Mouse (Mus musculus) CH12.LX (cell line): ENCODE measurements around the gene Bpifb3. TPM values are rescaled to one million over a fixed set of nuclear protein-coding genes. Genes with fewer than 3 reads are reported as not detected.

Source experiments
- DNase-seq: peaks from one replicate; pipeline ENCODE4 v3.0.0-alpha.2; 2013; ENCODE audit errors: extremely low read depth
- H3K27ac ChIP-seq: 2 replicates; pipeline ENCODE4 v1.5.1; 2012; ENCODE audit warnings: low read depth, mild to moderate bottlenecking, control low read depth, moderate library complexity; ENCODE audit not compliant: insufficient read depth
- H3K27me3 ChIP-seq: replicated peaks from 2 replicates; pipeline ENCODE3; 2012; ENCODE audit warnings: inconsistent platforms
- H3K36me3 ChIP-seq, 2 experiments: replicated peaks in 1 of 2; 2 replicates each; pipeline versions ENCODE3 to v1.6.1; 2012; ENCODE audit warnings: inconsistent platforms in 1 of 2, low read length in 1 of 2, mild to moderate bottlenecking in 1 of 2, mixed read lengths in 1 of 2, moderate library complexity in 1 of 2; ENCODE audit not compliant: control insufficient read depth in 1 of 2, insufficient read depth in 1 of 2
- H3K4me1 ChIP-seq, 2 experiments: 2 replicates each; pipeline ENCODE4 v1.6.1; 2012; ENCODE audit warnings: inconsistent platforms in 1 of 2, moderate library complexity in 1 of 2; ENCODE audit not compliant: insufficient read depth in 2 of 2, control insufficient read depth in 1 of 2
- H3K4me2 ChIP-seq: 2 replicates; pipeline ENCODE4 v1.6.1; 2012; ENCODE audit warnings: low read depth, mild to moderate bottlenecking, control low read depth; ENCODE audit not compliant: poor library complexity, insufficient read depth, severe bottlenecking
- H3K4me3 ChIP-seq, 3 experiments: fragments of 150-350 bp in 1 of 3; sonication (generic) in 1 of 3; replicated peaks in 1 of 3; 2 replicates each; pipeline versions ENCODE3 to v1.5.1; 2011 to 2012; ENCODE audit warnings: low read depth in 2 of 3, low read length in 2 of 3, mild to moderate bottlenecking in 2 of 3, moderate library complexity in 2 of 3, control low read depth in 1 of 3, improper control_type of control experiment in 1 of 3, inconsistent platforms in 1 of 3, mixed read lengths in 1 of 3; ENCODE audit not compliant: poor library complexity in 1 of 3
- H3K79me2 ChIP-seq: replicated peaks from 2 replicates; pipeline ENCODE4 v1.6.1; 2012; ENCODE audit warnings: mild to moderate bottlenecking, moderate library complexity; ENCODE audit not compliant: control insufficient read depth, poor library complexity, insufficient read depth, severe bottlenecking; ENCODE audit errors: extremely low read depth
- H3K9ac ChIP-seq: 2 replicates; pipeline ENCODE4 v1.6.1; 2012; ENCODE audit warnings: low read depth, mild to moderate bottlenecking, control low read depth, moderate library complexity; ENCODE audit not compliant: insufficient read depth
- H3K9me3 ChIP-seq: replicated peaks from 2 replicates; pipeline ENCODE3; 2012; ENCODE audit warnings: low read length, inconsistent platforms, mixed read lengths
- BHLHE40 ChIP-seq: IDR thresholded peaks from 2 replicates; pipeline ENCODE4 v1.6.1; 2011; ENCODE audit warnings: mild to moderate bottlenecking, low read depth, low read length, improper control_type of control experiment
- CHD1 ChIP-seq: IDR thresholded peaks from 2 replicates; pipeline ENCODE4 v1.6.1; 2012; ENCODE audit warnings: low read depth, low read length, improper control_type of control experiment, inconsistent platforms
- CTCF ChIP-seq, 2 experiments: IDR thresholded peaks in 1 of 2; conservative IDR thresholded peaks in 1 of 2; 2 replicates each; pipeline ENCODE4 v1.5.1; 2011 to 2012; ENCODE audit warnings: low read depth in 2 of 2, low read length in 2 of 2, improper control_type of control experiment in 1 of 2, inconsistent platforms in 1 of 2, mild to moderate bottlenecking in 1 of 2, moderate library complexity in 1 of 2
- MAFK ChIP-seq: IDR thresholded peaks from 2 replicates; pipeline ENCODE4 v1.6.1; 2011; ENCODE audit warnings: low read length, improper control_type of control experiment; ENCODE audit not compliant: insufficient replicate concordance
- MAZ ChIP-seq: IDR thresholded peaks from 2 replicates; pipeline ENCODE4 v1.6.1; 2012; ENCODE audit warnings: low read depth, mild to moderate bottlenecking, inconsistent platforms, low read length, improper control_type of control experiment, moderate library complexity
- MEF2A ChIP-seq: IDR thresholded peaks from 2 replicates; pipeline ENCODE4 v1.6.1; 2014; ENCODE audit warnings: low read depth, mild to moderate bottlenecking, inconsistent platforms, low read length, improper control_type of control experiment, borderline replicate concordance
- MXI1 ChIP-seq: IDR thresholded peaks from 2 replicates; pipeline ENCODE4 v1.6.1; 2011; ENCODE audit warnings: mild to moderate bottlenecking, low read depth, low read length, improper control_type of control experiment
- NRF1 ChIP-seq: IDR thresholded peaks from 2 replicates; pipeline ENCODE4 v1.6.1; 2014; ENCODE audit warnings: low read depth, mild to moderate bottlenecking, inconsistent platforms, low read length, improper control_type of control experiment, moderate library complexity
- RAD21 ChIP-seq: IDR thresholded peaks from 2 replicates; pipeline ENCODE4 v1.6.1; 2011; ENCODE audit warnings: low read depth, mild to moderate bottlenecking, low read length, improper control_type of control experiment, moderate library complexity
- SMC3 ChIP-seq: IDR thresholded peaks from 2 replicates; pipeline ENCODE4 v1.6.1; 2011; ENCODE audit warnings: low read depth, low read length, improper control_type of control experiment
- USF1 ChIP-seq: IDR thresholded peaks from 2 replicates; pipeline ENCODE4 v1.6.1; 2014; ENCODE audit warnings: low read depth, mild to moderate bottlenecking, inconsistent platforms, low read length, improper control_type of control experiment
- USF2 ChIP-seq: conservative IDR thresholded peaks from 2 replicates; pipeline ENCODE4 v1.6.1; 2011; ENCODE audit warnings: low read depth, low read length, improper control_type of control experiment
- ZMIZ1 ChIP-seq: IDR thresholded peaks from 2 replicates; pipeline ENCODE4 v1.6.1; 2012; ENCODE audit warnings: low read depth, mild to moderate bottlenecking, inconsistent platforms, low read length, improper control_type of control experiment
- dilution Hi-C: fragments of 300-500 bp; cut with MboI; formaldehyde crosslinking; loops from 2 replicates; pipeline ENCODE4 v1.14.3; 2020; ENCODE audit warnings: low sequenced_read_pairs; ENCODE audit not compliant: extremely low pct_unique_long_range_greater_than_20kb, extremely low pct_ligation_motif_present
- in situ Hi-C: fragments of 300-500 bp; cut with MboI; formaldehyde crosslinking; loops from 3 replicates; pipeline ENCODE4 v1.14.3; 2019; ENCODE audit warnings: low sequenced_read_pairs, low pct_ligation_motif_present, low pct_unique_long_range_greater_than_20kb, mixed read lengths
- polyA plus RNA-seq: library from polyadenylated mRNA; unstranded; fragments of >175 nt; gene quantifications from 2 replicates; pipeline ENCODE4 v1.2.1, GENCODE M21; 2012; ENCODE audit warnings: low read depth; ENCODE audit not compliant: insufficient read length
- total RNA-seq, 2 experiments: library from RNA; depleted of rRNA; stranded (reverse); fragments of 300-350 nt in 1 of 2; fragments of >200 nt in 1 of 2; gene quantifications; 2 replicates each; pipeline ENCODE4 v1.2.3; 2012 to 2014

Gene Bpifb3
- total and polyA plus RNA-seq, 3 experiments: not detected

DNA sequence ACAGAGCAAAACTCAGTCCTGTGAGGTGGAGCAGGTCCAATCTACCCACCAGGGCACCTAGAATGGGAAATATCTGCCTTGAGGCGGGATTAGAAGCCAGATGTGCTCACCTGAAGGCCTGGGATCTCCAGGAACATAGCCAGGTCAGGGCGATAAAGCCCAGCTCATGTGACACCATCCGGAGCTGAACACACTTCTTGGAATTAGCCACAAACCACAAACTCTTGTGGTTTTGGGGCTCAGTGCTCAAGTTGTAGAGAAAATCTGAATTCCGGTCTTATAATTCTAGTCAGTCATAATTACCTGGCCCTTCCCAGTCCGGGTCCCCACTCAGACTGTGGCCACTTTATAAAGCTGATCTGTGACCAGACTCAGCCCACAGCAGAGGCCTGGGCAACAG, 19.8 kb downstream of the Bpifb3 start, which contains the start of gene Bpifb4:
Gene Bpifb4, plus strand, starts transcription at position 370 of the 400 bp plus-strand sequence.
- H3K4me3 ChIP-seq: no peak within 1 kb of the TSS
- in situ Hi-C loops (loop anchor here (10.0 kb wide), 1 partner anchor 123 kb away; no protein-coding TSS in a partner anchor), dilution Hi-C loops (no loop called here)

DNA sequence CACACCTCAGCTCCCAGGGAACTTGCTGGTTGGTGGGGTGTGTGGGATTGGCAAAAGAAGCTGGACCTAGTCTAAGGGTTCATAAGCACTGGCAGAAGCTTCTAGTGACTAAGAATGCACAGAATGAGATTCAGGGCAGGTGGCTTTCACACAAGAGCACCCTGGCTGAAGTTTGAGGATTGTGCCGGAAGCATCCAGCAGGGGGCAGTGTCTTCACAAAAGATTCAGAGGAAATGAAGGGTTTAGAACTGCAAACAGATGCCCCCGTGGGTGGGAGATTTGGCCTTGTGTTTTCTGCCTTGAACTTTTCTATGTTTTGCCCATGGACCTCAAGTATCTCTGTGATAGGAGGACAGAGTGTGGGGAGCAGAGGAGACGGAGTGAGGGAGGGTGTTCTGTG, 25.5 kb downstream of the Bpifb3 start:
- Histone ChIP-seq H3K27me3 (peaks cover 69% of the 10 kb centered on the region), H3K79me2 (no peaks in the 10 kb centered on the region), H3K9ac (no peak overlapping the region), H3K4me2 (no peak overlapping the region), H3K36me3 (no peaks in the 10 kb centered on the region), H3K27ac (no peak overlapping the region), H3K4me1 (no peaks in the 10 kb centered on the region), H3K9me3 (peaks cover 3% of the 10 kb centered on the region), H3K4me3 (no peak overlapping the region)
- no peak for TF ChIP-seq MAZ
- TF ChIP-seq SMC3: peak; percentile 48
- TF ChIP-seq MXI1: no peak
- TF ChIP-seq CTCF (conservative IDR thresholded peaks at IDR 0.05 in 1 of 2, IDR thresholded peaks at IDR 0.05 in 1 of 2; ENCODE audit: low read depth in 2 of 2, low read length in 2 of 2): peak; percentile 76 to 80
- peak; percentile 54 for TF ChIP-seq RAD21
- no peak for TF ChIP-seq ZMIZ1
- DNase-seq: peak; percentile 55
- dilution Hi-C loops: no loop called here
- in situ Hi-C loops: no loop called here

More for the DNA sequence above, 19.8 kb downstream of the Bpifb3 start, which contains the start of gene Bpifb4:
- no peak for DNase-seq
- H3K9ac ChIP-seq: no peak within 1 kb of the TSS
- H3K27me3 ChIP-seq: peaks cover 77% of the 10 kb centered on the region
- H3K27ac ChIP-seq: no peak within 1 kb of the TSS
- H3K4me2 ChIP-seq: no peak within 1 kb of the TSS
- no peaks in the 10 kb centered on the region for H3K79me2 ChIP-seq
- no peaks in the 10 kb centered on the region for H3K4me1 ChIP-seq
- TF ChIP-seq USF2 (no peak), MEF2A (no peak), NRF1 (no peak), MAFK (no peak), USF1 (no peak), BHLHE40 (no peak), CHD1 (no peak)
- no peaks in the 10 kb centered on the region for H3K36me3 ChIP-seq
- peaks cover 3% of the 10 kb centered on the region for H3K9me3 ChIP-seq

GRCm38 (mm10) chr2:153944567-153944966, 26.5 kb downstream of the Bpifb3 start:
- dilution Hi-C loops (no loop called here), in situ Hi-C loops (no loop called here)
- H3K79me2 ChIP-seq: no peaks in the 10 kb centered on the region
- no peaks in the 10 kb centered on the region for H3K4me1 ChIP-seq
- peaks cover 73% of the 10 kb centered on the region for H3K27me3 ChIP-seq
- no peak for TF ChIP-seq MAZ
- no peak for DNase-seq
- H3K9me3 ChIP-seq: peaks cover 3% of the 10 kb centered on the region
- H3K4me3 ChIP-seq: no peak overlapping the region
- H3K4me2 ChIP-seq: no peak overlapping the region
- no peaks in the 10 kb centered on the region for H3K36me3 ChIP-seq
- H3K9ac ChIP-seq: no peak overlapping the region
- no peak overlapping the region for H3K27ac ChIP-seq
